Mouse (Mus musculus): ENCODE results near the gene Rtn4.
"Not testable (repeated sequence)": the region's sequence is repeated elsewhere in the genome, so short reads cannot be mapped to it uniquely, and the experiment has no call there.

Gene Rtn4

GRCm38 (mm10) chr11:29692683-29693272 is at the start of gene Rtn4:
Rtn4 (plus strand) TSS chr11:29692947.
- in situ Hi-C loops (cut with MboI, MseI): loop anchor here (5.0 kb wide), 1 partner anchor 145 kb away; the partner anchor contains the start of genes Clhc1 and Rps27a

DNA sequence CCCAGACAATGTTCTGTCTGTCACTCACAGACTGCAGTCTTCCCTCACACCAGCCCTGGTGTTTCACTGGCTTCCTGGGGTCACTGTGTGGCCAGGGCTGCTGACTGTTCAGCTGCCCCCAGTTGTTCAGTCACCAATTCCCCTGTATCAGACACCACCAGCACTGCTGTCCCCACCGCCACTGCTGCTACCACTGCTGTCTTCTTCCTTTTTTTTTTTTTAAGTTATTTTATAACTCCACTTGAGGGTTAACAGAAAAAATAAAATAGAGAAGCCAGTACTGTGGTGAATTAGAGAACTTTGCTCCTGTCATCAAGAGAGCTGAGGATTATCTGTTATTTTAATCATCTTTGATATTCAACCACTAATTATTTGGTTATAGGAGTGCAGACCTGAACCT is 48.3 kb upstream of the Rtn4 start:
- in situ Hi-C loops (cut with MboI, MseI): no loop called here

GRCm38 (mm10) chr11:29645411-29646066 is 47.2 kb upstream of the Rtn4 start:
- in situ Hi-C loops (cut with MboI, MseI): no loop called here

- in situ Hi-C loops (cut with MboI, MseI): no loop called here
Observed at GRCm38 (mm10) chr11:29647568-29648319, 45.0 kb upstream of the Rtn4 start.

GRCm38 (mm10) chr11:29655381-29655780 is 37.4 kb upstream of the Rtn4 start:
- in situ Hi-C loops (cut with MboI, MseI): not testable (repeated sequence)

DNA sequence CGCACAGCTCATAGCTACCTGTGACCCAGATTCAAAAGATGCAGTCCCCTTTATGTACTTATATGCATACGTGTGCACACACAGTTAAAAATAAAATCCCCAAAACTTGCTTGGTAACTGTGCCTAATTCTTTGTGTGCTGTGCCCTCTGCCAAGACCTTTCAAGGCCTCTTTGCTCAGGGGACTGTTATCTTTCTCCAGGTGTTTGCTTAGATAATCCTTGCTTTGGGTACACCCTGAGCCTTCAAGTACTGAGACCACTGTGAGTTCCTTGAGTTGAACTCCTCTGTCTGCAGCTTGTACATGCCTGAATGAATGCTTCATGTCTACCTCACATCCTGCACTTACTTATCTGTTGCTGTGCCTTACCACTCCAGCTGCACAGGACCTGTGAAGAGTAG is 32.0 kb upstream of the Rtn4 start:
- in situ Hi-C loops (cut with MboI, MseI): no loop called here

GRCm38 (mm10) chr11:29667634-29668033 is 25.1 kb upstream of the Rtn4 start:
- in situ Hi-C loops (cut with MboI, MseI): no loop called here

DNA sequence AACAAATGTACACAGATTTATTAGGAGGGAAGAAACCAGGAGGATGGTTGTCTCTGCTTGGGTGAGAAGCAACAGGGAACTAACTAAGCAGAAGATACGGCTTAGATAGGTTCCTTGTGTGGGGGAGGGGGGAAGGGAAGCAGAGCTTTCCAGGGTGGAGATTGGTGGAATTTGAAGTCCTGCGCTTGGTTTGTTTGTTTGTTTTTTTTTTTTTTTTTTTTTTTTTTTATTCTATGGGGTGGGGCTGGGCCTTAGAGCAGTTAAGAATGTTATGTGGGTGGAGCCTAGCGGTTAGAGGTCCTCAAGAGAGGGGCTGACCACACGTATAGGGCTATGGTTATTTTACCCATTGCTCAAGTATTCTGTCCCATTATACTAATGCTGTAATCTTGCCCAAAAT is 23.0 kb upstream of the Rtn4 start:
- in situ Hi-C loops (cut with MboI, MseI): no loop called here

GRCm38 (mm10) chr11:29673359-29673758 is 19.4 kb upstream of the Rtn4 start:
- in situ Hi-C loops (cut with MboI, MseI): no loop called here

- in situ Hi-C loops (cut with MboI, MseI): no loop called here
Observed at GRCm38 (mm10) chr11:29676718-29677117, 16.0 kb upstream of the Rtn4 start.

DNA sequence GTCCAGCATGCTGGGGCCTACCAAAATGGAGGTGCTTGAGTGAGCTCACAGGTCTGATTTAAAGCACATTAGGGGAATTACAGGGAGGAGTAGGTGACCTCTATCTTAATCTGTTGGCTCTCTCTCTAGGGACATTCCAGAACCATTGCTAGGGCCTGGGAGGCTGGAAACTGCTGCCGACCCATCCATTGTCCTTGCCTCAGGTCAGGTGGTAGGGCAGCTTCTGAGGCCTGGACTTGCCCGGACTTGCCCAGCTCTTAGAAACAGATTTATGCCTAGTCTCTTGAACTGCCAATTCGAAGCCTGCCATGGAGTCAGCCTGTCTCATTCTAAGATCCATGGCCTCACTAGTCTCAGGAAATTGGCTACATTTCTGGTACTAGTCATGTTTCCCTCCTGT is 12.8 kb upstream of the Rtn4 start:
- in situ Hi-C loops (cut with MboI, MseI): no loop called here

DNA sequence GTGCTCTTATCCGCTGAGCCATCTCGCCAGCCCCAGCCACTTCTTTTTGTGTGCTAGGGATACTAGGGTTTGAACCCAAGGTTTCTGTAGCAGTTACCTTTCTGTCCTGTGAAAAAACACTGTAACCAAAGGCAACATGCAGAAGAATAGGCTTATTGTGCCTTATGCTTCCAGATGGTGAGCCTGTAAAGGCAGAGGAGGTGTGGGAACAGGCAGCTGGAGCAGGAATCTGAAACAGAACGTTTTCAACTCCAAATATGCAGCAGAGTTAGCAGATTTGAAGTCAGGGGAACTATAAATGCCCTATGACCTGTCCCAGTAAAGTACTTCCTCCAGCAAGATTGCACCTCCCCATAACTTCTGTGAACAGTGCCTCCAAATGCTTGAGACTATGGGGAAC is 12.0 kb upstream of the Rtn4 start:
- in situ Hi-C loops (cut with MboI, MseI): no loop called here

DNA sequence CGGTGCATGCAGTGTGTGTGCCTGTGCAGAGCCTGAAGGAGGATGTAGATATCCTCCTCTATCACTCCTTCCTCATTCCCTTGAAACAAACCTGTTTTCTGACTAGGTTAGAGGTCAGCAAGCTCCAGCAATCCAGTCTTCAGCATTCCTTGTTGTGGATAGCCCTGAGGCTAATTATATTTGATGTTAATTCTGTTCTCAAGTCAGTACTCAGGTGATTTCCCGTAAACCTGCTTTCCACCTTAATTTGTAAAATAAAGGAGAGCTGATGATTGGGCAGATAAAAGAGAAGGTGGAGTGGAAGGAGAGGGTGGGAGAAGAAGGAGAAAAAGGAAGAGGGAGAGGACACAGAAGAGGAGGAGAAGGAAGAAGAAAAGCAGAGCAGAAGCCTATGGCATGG is 8.5 kb upstream of the Rtn4 start:
- in situ Hi-C loops (cut with MboI, MseI): no loop called here

DNA sequence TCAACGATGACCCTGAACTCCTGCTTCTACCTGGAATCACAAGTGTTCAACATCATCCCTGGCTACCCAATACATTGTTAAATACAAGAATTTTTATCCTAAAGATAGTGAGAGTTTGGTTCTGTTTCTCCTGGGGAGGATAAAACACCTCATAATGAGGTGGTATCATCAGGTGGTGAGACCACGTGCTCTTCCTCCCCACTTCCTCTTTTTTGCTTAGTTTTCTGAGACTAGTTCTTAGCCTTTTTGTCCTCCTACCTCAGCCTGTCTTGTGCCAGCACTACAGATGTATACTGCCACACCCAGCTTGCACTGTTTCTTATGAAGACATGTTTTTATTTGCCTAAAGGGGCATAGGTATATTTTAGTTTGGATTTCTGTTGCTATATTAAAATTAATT is 6.6 kb upstream of the Rtn4 start:
- in situ Hi-C loops (cut with MboI, MseI): no loop called here

DNA sequence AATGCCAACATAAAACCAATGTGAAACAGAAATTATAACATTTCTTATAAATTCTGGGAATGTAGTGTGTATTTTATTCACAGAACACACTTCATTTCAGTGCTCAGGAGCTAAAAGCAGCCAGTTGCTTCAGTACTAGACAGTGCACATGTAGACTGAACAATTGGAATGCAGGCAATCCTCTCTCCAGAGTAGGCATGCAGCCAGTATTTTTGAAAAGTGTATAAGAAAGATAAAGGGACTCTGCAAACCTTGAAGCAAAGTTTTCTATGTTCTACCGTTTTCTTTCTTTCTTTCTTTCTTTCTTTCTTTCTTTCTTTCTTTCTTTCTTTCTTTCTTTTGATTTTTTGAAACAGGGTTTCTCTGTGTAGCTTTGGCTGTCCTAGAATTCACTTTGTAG is 1.2 kb upstream of the Rtn4 start:
- in situ Hi-C loops (cut with MboI, MseI): loop anchor here (5.0 kb wide), 1 partner anchor 144 kb away; the partner anchor contains the start of genes Clhc1 and Rps27a

- in situ Hi-C loops (cut with MboI, MseI): loop anchor here (5.0 kb wide), 1 partner anchor 145 kb away; the partner anchor contains the start of genes Clhc1 and Rps27a
Observed at GRCm38 (mm10) chr11:29692111-29692682, 550 bp upstream of the Rtn4 start.

DNA sequence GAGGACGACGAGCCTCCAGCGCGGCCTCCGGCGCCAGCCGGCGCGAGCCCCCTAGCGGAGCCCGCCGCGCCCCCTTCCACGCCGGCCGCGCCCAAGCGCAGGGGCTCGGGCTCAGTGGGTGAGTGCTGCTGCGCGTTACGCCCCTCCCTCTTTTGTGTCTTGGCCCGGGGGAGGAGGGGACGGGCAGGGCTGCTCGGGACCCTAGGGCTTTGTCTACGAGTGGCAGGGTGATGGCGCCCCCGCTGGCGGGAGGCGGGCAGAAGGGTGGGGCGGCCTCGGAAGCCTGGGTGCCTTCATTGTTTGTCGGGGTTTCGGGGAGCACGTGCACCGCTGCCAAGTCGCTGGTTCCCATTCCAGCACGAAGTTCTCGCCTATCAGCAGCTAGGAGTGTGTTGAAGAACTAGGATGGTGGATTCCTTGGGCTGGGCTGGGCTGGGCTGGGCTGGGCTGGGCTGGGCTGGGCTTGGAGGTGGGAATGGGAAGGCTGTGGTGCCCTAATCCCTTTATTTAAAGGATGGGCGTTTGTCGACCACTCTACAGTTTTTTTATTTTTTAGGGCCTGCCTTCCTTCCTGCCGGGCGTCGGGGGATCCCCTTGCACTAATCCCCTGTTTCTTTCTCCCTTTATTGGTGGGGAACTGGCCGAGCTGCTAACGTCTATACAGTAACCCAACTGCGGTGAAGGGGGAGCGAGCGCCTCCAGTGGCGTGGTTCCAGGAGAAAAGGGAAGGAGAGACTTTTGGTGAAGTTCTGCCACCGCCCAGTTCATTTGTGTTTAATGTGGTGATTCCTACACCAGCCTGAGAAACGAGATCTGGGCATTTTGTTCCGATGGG is 1.0 kb downstream of the Rtn4 start:
- in situ Hi-C loops (cut with MboI, MseI): loop anchor here (5.0 kb wide), 1 partner anchor 146 kb away; the partner anchor contains the start of genes Clhc1 and Rps27a

- in situ Hi-C loops (cut with MboI, MseI): loop anchor here (5.0 kb wide), 2 partner anchors 147 to 542 kb away; partner anchors contain the start of genes Clhc1 and Rps27a
Observed at GRCm38 (mm10) chr11:29694754-29695153, 2.0 kb downstream of the Rtn4 start.

GRCm38 (mm10) chr11:29702721-29703120 is 10.0 kb downstream of the Rtn4 start:
- in situ Hi-C loops (cut with MboI, MseI): no loop called here

- in situ Hi-C loops (cut with MboI, MseI): no loop called here
Observed at GRCm38 (mm10) chr11:29705263-29705662, 12.5 kb downstream of the Rtn4 start.

- in situ Hi-C loops (cut with MboI, MseI): no loop called here
Observed at GRCm38 (mm10) chr11:29706845-29707244, 14.1 kb downstream of the Rtn4 start.

All from regulatory T cell (primary cell).